Mouse (Mus musculus) spleen, adult 2 months (tissue): Measurements from ENCODE around the gene Cela2a. TPM values are rescaled to one million over a fixed set of nuclear protein-coding genes. Genes with fewer than 3 reads are reported as not detected.
"Not testable (repeated sequence)": the region's sequence is repeated elsewhere in the genome, so short reads cannot be mapped to it uniquely, and the experiment has no call there.

Source experiments
- DNase-seq, 2 experiments: peaks; one replicate each; pipeline versions ENCODE4 v3.0.0 to v3.0.0-alpha.2; 2012 to 2021; ENCODE audit warnings: low spot score in 2 of 2, low read depth in 1 of 2
- H3K27ac ChIP-seq: fragments of 200-500 bp; 2 replicates; pipeline ENCODE4 v1.5.1; 2012; ENCODE audit warnings: low read length, inconsistent platforms; ENCODE audit not compliant: insufficient read depth
- H3K27me3 ChIP-seq: fragments of 200-500 bp; 2 replicates; pipeline ENCODE4 v1.6.1; 2012; ENCODE audit warnings: mild to moderate bottlenecking, moderate library complexity, low read length, inconsistent platforms; ENCODE audit not compliant: control insufficient read depth, insufficient read depth
- H3K36me3 ChIP-seq: fragments of 200-500 bp; 2 replicates; pipeline ENCODE4 v1.6.1; 2012; ENCODE audit warnings: mild to moderate bottlenecking, low read length, inconsistent platforms; ENCODE audit not compliant: control insufficient read depth, insufficient read depth
- H3K4me1 ChIP-seq: fragments of 200-500 bp; 2 replicates; pipeline ENCODE4 v1.6.1; 2011; ENCODE audit warnings: inconsistent platforms; ENCODE audit not compliant: control insufficient read depth, insufficient read depth, insufficient read length
- H3K4me3 ChIP-seq: fragments of 200-500 bp; 2 replicates; pipeline ENCODE4 v1.5.1; 2011; ENCODE audit warnings: mild to moderate bottlenecking, inconsistent platforms; ENCODE audit not compliant: insufficient read depth, insufficient read length; ENCODE audit errors: extremely low read depth
- CTCF ChIP-seq: fragments of 200-500 bp; IDR thresholded peaks from 2 replicates; pipeline ENCODE4 v1.5.1; 2011; ENCODE audit warnings: mild to moderate bottlenecking, inconsistent platforms; ENCODE audit not compliant: insufficient read depth, insufficient read length, insufficient replicate concordance; ENCODE audit errors: extremely low read depth
- POLR2A ChIP-seq: fragments of 200-500 bp; IDR thresholded peaks from 2 replicates; pipeline ENCODE4 v1.6.1; 2011; ENCODE audit warnings: low read depth, low read length, inconsistent platforms
- whole genome bisulfite sequencing: fragments of 180-500 bp; shearing (Covaris S2); methylation state at CpG from one replicate; pipeline ENCODE4 v1.1.7; 2018; 5-methylcytosine and 5-hydroxymethylcytosine counted together
- polyA plus RNA-seq: library from polyadenylated mRNA; depleted of rRNA; stranded (reverse); fragments of >200 nt; gene quantifications from 2 replicates; pipeline ENCODE4 v1.2.3, GENCODE M21; 2012

Cela2a gene
- polyA plus RNA-seq, 1 experiment = 18,445 TPM

DNA sequence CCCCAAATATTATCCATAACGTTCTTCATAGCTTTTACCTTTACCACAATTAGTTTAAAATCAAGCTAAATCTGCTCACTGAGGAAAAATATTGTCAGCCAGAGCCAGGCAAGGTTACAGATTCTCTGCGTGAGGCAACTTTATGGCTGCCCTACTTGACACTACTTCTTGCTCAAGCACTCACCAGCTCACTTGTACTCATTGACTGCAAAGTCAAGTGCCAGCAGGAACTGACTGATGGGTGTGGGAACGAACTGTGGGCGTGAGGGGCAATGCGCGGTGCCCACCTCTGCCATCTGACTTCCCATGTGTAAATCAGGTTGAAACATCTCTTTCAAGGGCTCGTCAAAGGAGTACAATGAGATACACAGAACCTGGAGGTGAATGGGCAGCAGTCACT lies 38.5 kb downstream of the Cela2a start:
- TF ChIP-seq CTCF = no peak
- TF ChIP-seq POLR2A = no peak
- Histone ChIP-seq H3K36me3 (peaks cover 12% of the 10 kb centered on the region), H3K4me1 (no peaks in the 10 kb centered on the region), H3K4me3 (no peak overlapping the region), H3K27ac (no peak overlapping the region), H3K27me3 (no peaks in the 10 kb centered on the region)
- 92% methylated on average over 7 of the region's 7 CpGs for WGBS
- no peak for DNase-seq

- DNase-seq = no peak
- Histone ChIP-seq H3K4me1 (no peaks in the 10 kb centered on the region), H3K27me3 (no peaks in the 10 kb centered on the region), H3K27ac (no peak overlapping the region), H3K4me3 (no peak overlapping the region), H3K36me3 (peaks cover 14% of the 10 kb centered on the region)
- WGBS = 85% methylated on average over 6 of the region's 6 CpGs
- TF ChIP-seq CTCF = no peak
- TF ChIP-seq POLR2A = no peak
Observed at GRCm38 (mm10) chr4:141787046-141787445, 38.9 kb downstream of the Cela2a start.

- no peak overlapping the region for H3K4me3 ChIP-seq
- H3K4me1 ChIP-seq = no peaks in the 10 kb centered on the region
- TF ChIP-seq POLR2A (no peak), CTCF (no peak)
- peaks cover 18% of the 10 kb centered on the region for H3K36me3 ChIP-seq
- DNase-seq = no peak
- no peaks in the 10 kb centered on the region for H3K27me3 ChIP-seq
- H3K27ac ChIP-seq = no peak overlapping the region
- WGBS = 88% methylated on average over 13 of the region's 13 CpGs
Observed at GRCm38 (mm10) chr4:141786141-141786540, 39.8 kb downstream of the Cela2a start.

- Histone ChIP-seq H3K27me3 (no peaks in the 10 kb centered on the region), H3K4me1 (no peaks in the 10 kb centered on the region), H3K4me3 (no peak overlapping the region), H3K36me3 (peaks cover 23% of the 10 kb centered on the region), H3K27ac (no peak overlapping the region)
- 91% methylated on average over 5 of the region's 5 CpGs for WGBS
- TF ChIP-seq POLR2A (no peak), CTCF (no peak)
- no peak for DNase-seq
Observed at GRCm38 (mm10) chr4:141784835-141785234, 41.1 kb downstream of the Cela2a start.

- DNase-seq = no peak
- no peak for TF ChIP-seq CTCF
- no peak for TF ChIP-seq POLR2A
- Histone ChIP-seq H3K27me3 (no peaks in the 10 kb centered on the region), H3K36me3 (peaks cover 33% of the 10 kb centered on the region), H3K4me1 (no peaks in the 10 kb centered on the region), H3K27ac (no peak overlapping the region), H3K4me3 (no peak overlapping the region)
- WGBS = 97% methylated on average over 8 of the region's 8 CpGs
Observed at GRCm38 (mm10) chr4:141781201-141781985, 44.6 kb downstream of the Cela2a start.

GRCm38 (mm10) chr4:141779828-141780227 lies 46.1 kb downstream of the Cela2a start:
- Histone ChIP-seq H3K27me3 (no peaks in the 10 kb centered on the region), H3K4me1 (no peaks in the 10 kb centered on the region), H3K4me3 (no peak overlapping the region), H3K36me3 (peaks cover 37% of the 10 kb centered on the region), H3K27ac (no peak overlapping the region)
- DNase-seq = no peak
- TF ChIP-seq CTCF = no peak
- no peak for TF ChIP-seq POLR2A
- 94% methylated on average over 8 of the region's 8 CpGs for WGBS

GRCm38 (mm10) chr4:141773019-141773418 lies 52.9 kb downstream of the Cela2a start:
- H3K27ac ChIP-seq, H3K4me3 ChIP-seq, DNase-seq, H3K4me1 ChIP-seq, H3K27me3 ChIP-seq: not testable (repeated sequence)
- WGBS = 89% methylated on average over 4 of the region's 4 CpGs
- H3K36me3 ChIP-seq = peaks cover 43% of the 10 kb centered on the region
